Mouse (Mus musculus): ENCODE measurements around the gene Atp5g1. TPM values are rescaled to one million over a fixed set of nuclear protein-coding genes. Genes with fewer than 3 reads are reported as not detected.

Atp5g1 gene
- polyA plus RNA-seq, 1 experiment, result not detected

- H3K4me3 ChIP-seq (ENCODE audit: insufficient read depth, low read depth, low read length), result peak within 1 kb of the TSS; percentile 76
- WGBS, result under 1% methylated on average over 29 of the region's 29 CpGs
- no peak within 1 kb of the TSS for H3K27ac ChIP-seq (ENCODE audit: insufficient read depth, low read depth, low read length)
- peaks cover 9% of the 10 kb centered on the region for H3K4me1 ChIP-seq (ENCODE audit: control insufficient read depth, insufficient read depth, low read length)
- TF ChIP-seq POLR2A (IDR thresholded peaks at IDR 0.05; ENCODE audit: insufficient read depth, low read depth, low read length) (peak; percentile 58), CTCF (IDR thresholded peaks at IDR 0.05; ENCODE audit: insufficient read depth, low read depth, low read length) (no peak)
Observed at GRCm38 (mm10) chr11:96034596-96035052, 40.8 kb downstream of the Atp5g1 start, which contains the start of gene Snf8. Gene Snf8, plus strand, starts transcription at chr11:96034885.

- no peak overlapping the region for H3K27ac ChIP-seq (ENCODE audit: insufficient read depth, low read depth, low read length)
- 0 out of 2 replicates have a peak overlapping the region, but pooled peaks have one; percentile 76 for H3K4me3 ChIP-seq (ENCODE audit: insufficient read depth, low read depth, low read length)
- 49% methylated on average over 8 of the region's 8 CpGs for WGBS
- TF ChIP-seq POLR2A (IDR thresholded peaks at IDR 0.05; ENCODE audit: insufficient read depth, low read depth, low read length) (no peak), CTCF (IDR thresholded peaks at IDR 0.05; ENCODE audit: insufficient read depth, low read depth, low read length) (no peak)
- H3K4me1 ChIP-seq (ENCODE audit: control insufficient read depth, insufficient read depth, low read length), result peaks cover 9% of the 10 kb centered on the region
Observed at GRCm38 (mm10) chr11:96034116-96034515, 41.4 kb downstream of the Atp5g1 start.

- H3K27ac ChIP-seq (ENCODE audit: insufficient read depth, low read depth, low read length), result no peak overlapping the region
- H3K4me3 ChIP-seq (ENCODE audit: insufficient read depth, low read depth, low read length), result no peak overlapping the region
- TF ChIP-seq CTCF (IDR thresholded peaks at IDR 0.05; ENCODE audit: insufficient read depth, low read depth, low read length) (no peak), POLR2A (IDR thresholded peaks at IDR 0.05; ENCODE audit: insufficient read depth, low read depth, low read length) (no peak)
- peaks cover 9% of the 10 kb centered on the region for H3K4me1 ChIP-seq (ENCODE audit: control insufficient read depth, insufficient read depth, low read length)
- 92% methylated on average over 3 of the region's 3 CpGs for WGBS
Observed at GRCm38 (mm10) chr11:96033264-96033663, 42.2 kb downstream of the Atp5g1 start.

GRCm38 (mm10) chr11:96031701-96032100 lies 43.8 kb downstream of the Atp5g1 start:
- H3K4me3 ChIP-seq (ENCODE audit: insufficient read depth, low read depth, low read length), result no peak overlapping the region
- H3K4me1 ChIP-seq (ENCODE audit: control insufficient read depth, insufficient read depth, low read length), result peaks cover 7% of the 10 kb centered on the region
- no peak overlapping the region for H3K27ac ChIP-seq (ENCODE audit: insufficient read depth, low read depth, low read length)
- TF ChIP-seq POLR2A (IDR thresholded peaks at IDR 0.05; ENCODE audit: insufficient read depth, low read depth, low read length), result no peak
- no peak for TF ChIP-seq CTCF (IDR thresholded peaks at IDR 0.05; ENCODE audit: insufficient read depth, low read depth, low read length)
- WGBS, result 81% methylated on average over 2 of the region's 2 CpGs

- peaks cover 2% of the 10 kb centered on the region; the same call in 1 of the 2 replicates for H3K4me1 ChIP-seq (ENCODE audit: control insufficient read depth, insufficient read depth, low read length)
- H3K4me3 ChIP-seq (ENCODE audit: insufficient read depth, low read depth, low read length), result no peak overlapping the region
- TF ChIP-seq POLR2A (IDR thresholded peaks at IDR 0.05; ENCODE audit: insufficient read depth, low read depth, low read length), result no peak
- TF ChIP-seq CTCF (IDR thresholded peaks at IDR 0.05; ENCODE audit: insufficient read depth, low read depth, low read length), result no peak
- no peak overlapping the region for H3K27ac ChIP-seq (ENCODE audit: insufficient read depth, low read depth, low read length)
- WGBS, result 92% methylated on average over 3 of the region's 3 CpGs
Observed at GRCm38 (mm10) chr11:96030571-96030970, 44.9 kb downstream of the Atp5g1 start.

- WGBS, result 59% methylated on average over 5 of the region's 5 CpGs
- Histone ChIP-seq H3K4me1 (ENCODE audit: control insufficient read depth, insufficient read depth, low read length) (no peaks in the 10 kb centered on the region), H3K4me3 (ENCODE audit: insufficient read depth, low read depth, low read length) (no peak overlapping the region), H3K27ac (ENCODE audit: insufficient read depth, low read depth, low read length) (no peak overlapping the region)
- TF ChIP-seq POLR2A (IDR thresholded peaks at IDR 0.05; ENCODE audit: insufficient read depth, low read depth, low read length) (no peak), CTCF (IDR thresholded peaks at IDR 0.05; ENCODE audit: insufficient read depth, low read depth, low read length) (no peak)
Observed at GRCm38 (mm10) chr11:96028130-96028529, 47.3 kb downstream of the Atp5g1 start.

GRCm38 (mm10) chr11:96020622-96021021 lies 54.8 kb downstream of the Atp5g1 start:
- 73% methylated on average over 4 of the region's 4 CpGs for WGBS
- Histone ChIP-seq H3K4me1 (ENCODE audit: control insufficient read depth, insufficient read depth, low read length) (0 out of 2 replicates have a peak, but pooled peaks cover 2% of the 10 kb centered on the region), H3K27ac (ENCODE audit: insufficient read depth, low read depth, low read length) (no peak overlapping the region), H3K4me3 (ENCODE audit: insufficient read depth, low read depth, low read length) (no peak overlapping the region)
- no peak for TF ChIP-seq POLR2A (IDR thresholded peaks at IDR 0.05; ENCODE audit: insufficient read depth, low read depth, low read length)
- no peak for TF ChIP-seq CTCF (IDR thresholded peaks at IDR 0.05; ENCODE audit: insufficient read depth, low read depth, low read length)

Other genes starting within 250 kb of the Atp5g1 start
- gene Gngt2, start 238.5 kb downstream of the Atp5g1 start, polyA plus RNA-seq (2012; ENCODE audit: insufficient read depth, insufficient read length, low replicate concordance, missing spikeins), result not detected in 2 replicates
- gene Abi3, start 233.2 kb downstream of the Atp5g1 start, polyA plus RNA-seq (2012; ENCODE audit: insufficient read depth, insufficient read length, low replicate concordance, missing spikeins), result not detected in 2 replicates
- not detected in 2 replicates for gene B4galnt2, start 160.8 kb downstream of the Atp5g1 start, polyA plus RNA-seq (2012; ENCODE audit: insufficient read depth, insufficient read length, low replicate concordance, missing spikeins)
- not detected in 2 replicates for gene Igf2bp1, start 69.7 kb downstream of the Atp5g1 start, polyA plus RNA-seq (2012; ENCODE audit: insufficient read depth, insufficient read length, low replicate concordance, missing spikeins)
- not detected in 2 replicates for gene Gip, start 51.1 kb downstream of the Atp5g1 start, polyA plus RNA-seq (2012; ENCODE audit: insufficient read depth, insufficient read length, low replicate concordance, missing spikeins)
- gene Snf8, start 40.8 kb downstream of the Atp5g1 start, polyA plus RNA-seq (2012; ENCODE audit: insufficient read depth, insufficient read length, low replicate concordance, missing spikeins), result not detected in 2 replicates
- not detected in 2 replicates for gene Ube2z, start 10.3 kb downstream of the Atp5g1 start, polyA plus RNA-seq (2012; ENCODE audit: insufficient read depth, insufficient read length, low replicate concordance, missing spikeins)
- not detected in 2 replicates for gene Calcoco2, start 36.3 kb upstream of the Atp5g1 start, polyA plus RNA-seq (2012; ENCODE audit: insufficient read depth, insufficient read length, low replicate concordance, missing spikeins)
- not detected in 2 replicates for gene Ttll6, start 58.1 kb upstream of the Atp5g1 start, polyA plus RNA-seq (2012; ENCODE audit: insufficient read depth, insufficient read length, low replicate concordance, missing spikeins)
- not detected in 2 replicates for gene Hoxb13, start 118.6 kb upstream of the Atp5g1 start, polyA plus RNA-seq (2012; ENCODE audit: insufficient read depth, insufficient read length, low replicate concordance, missing spikeins)
- gene Hoxb9, start 195.8 kb upstream of the Atp5g1 start, polyA plus RNA-seq (2012; ENCODE audit: insufficient read depth, insufficient read length, low replicate concordance, missing spikeins), result 1,425 TPM in 1 of 2 replicates, not detected in the other
- not detected in 2 replicates for gene Hoxb8, start 206.2 kb upstream of the Atp5g1 start, polyA plus RNA-seq (2012; ENCODE audit: insufficient read depth, insufficient read length, low replicate concordance, missing spikeins)
- not detected in 2 replicates for gene Hoxb7, start 211.0 kb upstream of the Atp5g1 start, polyA plus RNA-seq (2012; ENCODE audit: insufficient read depth, insufficient read length, low replicate concordance, missing spikeins)
- gene Hoxb6, start 216.8 kb upstream of the Atp5g1 start, polyA plus RNA-seq (2012; ENCODE audit: insufficient read depth, insufficient read length, low replicate concordance, missing spikeins), result not detected in 2 replicates
- gene Hoxb5, start 227.7 kb upstream of the Atp5g1 start, polyA plus RNA-seq (2012; ENCODE audit: insufficient read depth, insufficient read length, low replicate concordance, missing spikeins), result not detected in 2 replicates
- gene Hoxb4, start 242.6 kb upstream of the Atp5g1 start, polyA plus RNA-seq (2012; ENCODE audit: insufficient read depth, insufficient read length, low replicate concordance, missing spikeins), result not detected in 2 replicates
- not detected in 2 replicates for gene Hoxb3, start 247.7 kb upstream of the Atp5g1 start, polyA plus RNA-seq (2012; ENCODE audit: insufficient read depth, insufficient read length, low replicate concordance, missing spikeins)